Mouse (Mus musculus) right cerebral cortex, postnatal 4 days (tissue): ENCODE results near the gene Mast4.
"Not testable (repeated sequence)": the region's sequence is repeated elsewhere in the genome, so short reads cannot be mapped to it uniquely, and the experiment has no call there.

Experiments used
- DNase-seq: peaks from one replicate; pipeline ENCODE4 v3.0.0-alpha.2; 2022

The Mast4 gene

GRCm38 (mm10) chr13:102773169-102773568 is 561.1 kb downstream of the Mast4 start:
- DNase-seq, result no peak

GRCm38 (mm10) chr13:102770194-102770593 is 564.1 kb downstream of the Mast4 start:
- DNase-seq, result no peak

- no peak for DNase-seq
Observed at GRCm38 (mm10) chr13:102768512-102768911, 565.8 kb downstream of the Mast4 start.

- no peak for DNase-seq
Observed at GRCm38 (mm10) chr13:102767110-102767509, 567.2 kb downstream of the Mast4 start.

GRCm38 (mm10) chr13:102765216-102765615 is 569.1 kb downstream of the Mast4 start:
- no peak for DNase-seq

- no peak for DNase-seq
Observed at GRCm38 (mm10) chr13:102764218-102764617, 570.1 kb downstream of the Mast4 start.

- DNase-seq, result no peak
Observed at GRCm38 (mm10) chr13:102762203-102762602, 572.1 kb downstream of the Mast4 start.

- no peak for DNase-seq
Observed at GRCm38 (mm10) chr13:102761410-102761809, 572.9 kb downstream of the Mast4 start.

- DNase-seq, result no peak
Observed at GRCm38 (mm10) chr13:102758021-102758420, 576.3 kb downstream of the Mast4 start.

- DNase-seq, result no peak
Observed at GRCm38 (mm10) chr13:102756071-102756470, 578.2 kb downstream of the Mast4 start.

GRCm38 (mm10) chr13:102755124-102755523 is 579.2 kb downstream of the Mast4 start:
- no peak for DNase-seq

GRCm38 (mm10) chr13:102753714-102754556 is 580.4 kb downstream of the Mast4 start:
- no peak for DNase-seq

GRCm38 (mm10) chr13:102749891-102750290 is 584.4 kb downstream of the Mast4 start:
- no peak for DNase-seq

- no peak for DNase-seq
Observed at GRCm38 (mm10) chr13:102749194-102749593, 585.1 kb downstream of the Mast4 start.

GRCm38 (mm10) chr13:102746803-102747561 is 587.3 kb downstream of the Mast4 start:
- no peak for DNase-seq

- no peak for DNase-seq
Observed at GRCm38 (mm10) chr13:102745626-102746342, 588.5 kb downstream of the Mast4 start.

GRCm38 (mm10) chr13:102745270-102745600 is 589.1 kb downstream of the Mast4 start:
- no peak for DNase-seq

- peak; percentile 31 for DNase-seq
Observed at GRCm38 (mm10) chr13:102744481-102745269, 589.6 kb downstream of the Mast4 start.

GRCm38 (mm10) chr13:102739720-102740535 is 594.4 kb downstream of the Mast4 start:
- DNase-seq, result no peak

GRCm38 (mm10) chr13:102737811-102738210 is 596.5 kb downstream of the Mast4 start:
- no peak for DNase-seq

- DNase-seq, result no peak
Observed at GRCm38 (mm10) chr13:102733063-102733462, 601.2 kb downstream of the Mast4 start.

- DNase-seq, result not testable (repeated sequence)
Observed at GRCm38 (mm10) chr13:102728951-102729350, 605.3 kb downstream of the Mast4 start.
